Mouse (Mus musculus) lung, postnatal 14 days (tissue): ENCODE data around the gene Nkap.
"Not testable (repeated sequence)": the region's sequence is repeated elsewhere in the genome, so short reads cannot be mapped to it uniquely, and the experiment has no call there.

Experiments
- DNase-seq: peaks from one replicate; pipeline ENCODE4 v3.0.0; 2021

The Nkap gene

DNA sequence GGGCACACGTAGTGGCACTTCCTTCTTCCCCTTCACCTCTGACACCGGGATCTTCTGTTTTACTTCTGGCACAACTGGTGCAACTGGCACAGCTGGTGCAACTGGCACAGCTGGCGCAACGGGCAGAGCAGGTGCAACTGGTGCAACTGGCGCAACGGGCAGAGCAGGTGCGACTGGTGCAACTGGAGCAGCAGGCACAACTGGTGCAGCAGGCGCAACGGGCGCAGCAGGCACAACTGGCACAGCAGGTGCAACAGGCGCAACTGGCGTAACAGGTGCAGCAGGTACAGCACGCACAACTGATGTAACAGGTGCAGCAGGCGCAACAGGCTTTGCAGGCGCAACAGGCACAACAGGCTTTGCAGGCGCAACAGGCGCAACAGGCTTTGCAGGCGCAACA is 36.5 kb downstream of the Nkap start:
- no peak for DNase-seq

DNA sequence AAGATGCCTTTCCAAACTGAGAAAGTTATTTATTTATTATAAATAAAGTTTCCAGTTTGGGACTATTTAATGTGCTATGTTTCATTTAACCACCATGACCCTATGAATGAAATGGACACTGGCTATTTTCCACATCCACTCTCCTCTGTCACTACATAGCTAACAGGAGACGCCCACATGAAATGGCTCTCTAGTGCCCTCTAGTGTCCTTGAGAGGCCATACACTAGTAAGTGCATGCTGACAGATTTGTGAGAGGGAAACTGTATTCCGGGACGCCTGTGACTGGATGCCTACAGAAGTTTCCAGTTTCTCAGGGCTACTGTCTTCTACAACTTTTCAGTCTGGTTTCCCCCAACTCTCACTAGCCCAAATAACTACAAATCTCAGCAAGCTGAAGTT is 40.5 kb downstream of the Nkap start:
- peak; percentile 43 for DNase-seq

DNA sequence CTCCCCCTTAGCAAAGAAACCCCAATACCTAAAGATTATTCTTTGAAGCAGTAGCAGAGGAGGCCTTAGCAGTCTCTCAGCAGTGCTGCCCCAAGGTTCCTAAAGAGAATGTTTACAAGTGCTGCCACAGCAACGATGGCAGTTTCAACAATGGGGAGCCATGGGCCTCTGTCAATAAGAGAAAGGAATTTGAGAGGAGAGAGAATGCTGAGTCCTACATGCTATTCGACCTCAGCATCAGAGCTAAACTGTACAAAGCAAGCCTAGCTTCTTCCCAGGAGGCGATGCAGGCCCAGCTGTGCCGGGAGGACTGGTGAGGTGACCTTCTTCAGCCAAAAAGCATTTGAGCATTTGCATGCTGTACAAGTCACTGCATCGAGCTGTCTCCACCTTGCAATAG is 42.1 kb downstream of the Nkap start, which contains the start of gene Akap14:
Gene Akap14, minus strand, starts transcription at position 101 of the 400 bp plus-strand sequence.
- DNase-seq: no peak

DNA sequence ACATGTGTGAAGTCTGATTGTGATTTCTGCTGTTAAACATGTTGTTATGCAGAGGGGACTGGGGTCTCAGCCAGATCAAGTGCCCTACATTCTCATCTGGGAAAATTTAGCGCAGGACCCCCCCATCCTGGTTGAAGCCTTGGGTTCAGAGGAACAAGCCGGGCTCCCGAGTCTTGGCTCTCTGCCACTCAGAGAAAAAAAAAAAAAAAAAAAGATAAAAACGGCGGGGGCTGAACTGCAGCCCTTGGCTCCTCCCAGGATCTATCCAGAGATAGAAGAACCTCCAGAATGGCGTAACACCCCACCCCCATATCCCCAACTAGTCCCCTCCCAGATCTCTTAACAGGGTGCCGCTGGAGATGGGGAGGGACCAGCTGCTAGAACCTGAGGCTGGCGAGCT is 57.8 kb downstream of the Nkap start:
- not testable (repeated sequence) for DNase-seq

DNA sequence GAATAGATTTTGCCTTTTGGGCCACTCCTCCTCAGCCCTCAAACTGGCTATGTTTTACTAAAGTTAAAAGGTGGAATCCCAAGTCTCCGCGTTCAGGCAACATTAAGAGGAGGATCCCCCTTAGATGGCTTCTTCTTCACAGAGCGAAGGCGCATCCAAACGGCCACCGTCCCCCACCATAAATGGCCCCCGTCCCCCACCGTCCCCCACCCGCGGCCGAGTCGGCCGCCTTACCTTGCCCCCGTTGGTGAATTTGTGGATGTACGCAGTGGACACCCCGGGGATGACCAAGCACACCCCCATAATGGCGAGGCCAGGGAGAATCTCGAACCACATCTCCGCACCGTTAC is 64.1 kb downstream of the Nkap start:
- no peak for DNase-seq

DNA sequence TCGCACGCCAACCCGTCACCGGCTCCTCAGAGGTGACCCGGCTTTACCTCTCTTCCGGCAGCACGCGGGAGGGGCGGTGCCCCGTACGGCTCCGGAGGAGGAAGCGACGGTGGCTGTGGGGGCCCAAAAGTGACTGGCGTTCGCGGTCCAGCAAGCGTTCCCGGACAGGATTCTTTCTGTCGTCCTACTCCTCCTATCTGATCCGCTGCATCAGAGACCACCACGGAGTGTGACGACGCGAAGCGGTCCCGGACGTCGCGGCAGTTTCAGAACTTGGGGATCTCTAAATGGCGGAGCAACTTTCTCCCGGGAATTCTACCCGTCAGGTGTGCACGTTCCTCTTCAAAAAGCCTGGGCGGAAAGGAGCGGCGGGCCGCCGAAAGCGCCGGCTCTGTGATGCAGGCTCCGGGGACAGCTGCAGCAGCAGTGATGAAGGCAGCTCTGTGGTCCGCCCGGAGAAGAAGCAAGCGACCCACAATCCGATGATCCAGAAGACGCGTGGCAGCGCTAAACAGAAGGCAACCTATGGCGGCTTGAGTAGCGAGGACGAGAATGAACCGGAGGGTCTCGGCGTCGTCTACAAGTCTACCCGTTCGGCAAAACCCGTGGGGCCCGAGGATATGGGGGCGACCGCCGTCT is 64.6 kb downstream of the Nkap start, which contains the start of the genes Ndufa1 and Rnf113a1:
Gene Ndufa1, minus strand, starts transcription at position 59 of the 639 bp plus-strand sequence.
Gene Rnf113a1, plus strand, starts transcription at position 141 of the 639 bp plus-strand sequence.
- DNase-seq: peak; percentile 78

DNA sequence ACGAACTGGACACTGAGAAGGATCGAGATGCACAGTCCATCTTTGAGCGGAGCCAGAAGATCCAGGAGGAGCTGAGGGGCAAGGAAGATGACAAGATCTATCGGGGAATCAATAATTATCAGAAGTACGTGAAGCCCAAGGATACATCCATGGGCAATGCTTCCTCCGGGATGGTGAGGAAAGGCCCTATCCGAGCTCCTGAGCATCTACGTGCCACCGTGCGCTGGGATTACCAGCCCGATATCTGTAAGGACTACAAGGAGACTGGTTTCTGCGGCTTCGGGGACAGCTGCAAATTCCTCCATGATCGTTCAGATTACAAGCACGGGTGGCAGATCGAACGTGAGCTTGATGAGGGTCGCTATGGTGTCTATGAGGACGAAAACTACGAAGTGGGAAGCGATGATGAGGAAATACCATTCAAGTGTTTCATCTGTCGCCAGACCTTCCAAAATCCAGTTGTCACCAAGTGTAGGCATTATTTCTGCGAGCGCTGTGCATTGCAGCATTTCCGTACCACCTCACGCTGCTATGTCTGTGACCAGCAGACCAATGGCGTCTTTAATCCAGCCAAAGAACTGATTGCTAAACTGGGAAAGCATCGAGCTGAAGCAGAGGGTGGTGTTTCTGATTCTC is 65.3 kb downstream of the Nkap start:
- no peak for DNase-seq

DNA sequence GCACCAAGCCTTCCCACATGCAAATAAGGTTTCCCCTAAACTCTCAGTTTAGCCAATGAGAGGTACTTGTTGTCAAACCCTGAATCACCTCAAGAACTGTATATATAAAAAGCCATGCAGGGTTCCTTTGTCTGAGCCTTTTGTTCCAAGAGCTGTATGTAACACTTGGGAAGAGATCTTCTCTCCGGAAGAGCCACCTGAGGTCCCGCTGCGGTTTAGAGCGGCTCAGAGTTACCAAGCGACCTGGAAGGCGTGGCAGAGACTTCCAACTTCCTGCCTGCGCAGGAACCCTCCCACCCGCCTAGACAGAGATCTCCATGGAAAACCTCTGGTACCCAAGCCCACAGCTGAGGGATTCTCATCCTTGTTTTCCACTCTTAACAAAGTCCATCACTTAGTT is 72.1 kb downstream of the Nkap start:
- DNase-seq: no peak
